Mouse (Mus musculus) heart, postnatal 0 days (tissue): ENCODE measurements around the gene Olfr661. TPM values are rescaled to one million over a fixed set of nuclear protein-coding genes. Genes with fewer than 3 reads are reported as not detected.
A peak's percentile ranks its signal among the peaks of the same experiment; 100 is the strongest.

ENCODE experiments used
- ATAC-seq: fragments of 200-750 bp; cut with Nextera tagmentation; 2 replicates; pipeline ENCODE4 v1.8.0; 2017; ENCODE audit warnings: low read depth, moderate number of reproducible peaks, moderate library complexity; ENCODE audit not compliant: insufficient read depth
- DNase-seq: peaks from one replicate; pipeline ENCODE4 v3.0.0-alpha.2; 2016; ENCODE audit warnings: low spot score
- H3K27ac ChIP-seq: fragments of 300-500 bp; sonication (generic); 2 replicates; pipeline ENCODE4 v1.5.1; 2014; ENCODE audit warnings: low read depth, mild to moderate bottlenecking
- H3K27me3 ChIP-seq: fragments of 300-500 bp; sonication (generic); 2 replicates; pipeline ENCODE4 v1.6.1; 2014; ENCODE audit warnings: low read length, mixed read lengths; ENCODE audit not compliant: control insufficient read depth, insufficient read depth
- H3K36me3 ChIP-seq: fragments of 300-500 bp; sonication (generic); replicated peaks from 2 replicates; pipeline ENCODE4 v1.6.1; 2014; ENCODE audit warnings: low read length, mixed read lengths; ENCODE audit not compliant: control insufficient read depth, insufficient read depth
- H3K4me1 ChIP-seq: fragments of 300-500 bp; sonication (generic); 2 replicates; pipeline ENCODE4 v1.6.1; 2014; ENCODE audit warnings: antibody characterized with exemption; ENCODE audit not compliant: control insufficient read depth, insufficient read depth
- H3K4me2 ChIP-seq: fragments of 300-500 bp; sonication (generic); 2 replicates; pipeline ENCODE4 v1.6.1; 2014; ENCODE audit warnings: low read depth, mild to moderate bottlenecking, low read length, moderate library complexity
- H3K4me3 ChIP-seq: fragments of 300-500 bp; sonication (generic); 2 replicates; pipeline ENCODE4 v1.5.1; 2014; ENCODE audit warnings: low read depth, low read length
- H3K9ac ChIP-seq: fragments of 300-500 bp; sonication (generic); replicated peaks from 2 replicates; pipeline ENCODE4 v1.6.1; 2014; ENCODE audit warnings: low read depth, low read length, mixed read lengths
- H3K9me3 ChIP-seq: fragments of 300-500 bp; sonication (generic); replicated peaks from 2 replicates; pipeline ENCODE4 v1.6.1; 2016; ENCODE audit warnings: low read length; ENCODE audit not compliant: control insufficient read depth
- CTCF ChIP-seq: IDR thresholded peaks from 2 replicates; pipeline ENCODE4 v1.5.1; 2016; ENCODE audit warnings: antibody characterized with exemption, control low read depth, low read depth
- EP300 ChIP-seq: IDR thresholded peaks from 2 replicates; pipeline ENCODE4 v1.6.1; 2016; ENCODE audit warnings: antibody characterized with exemption, low read depth
- WGBS: fragments of 180-500 bp; shearing (Covaris S2); extraction: QIAGEN DNeasy Blood & Tissue Kit; methylation state at CpG from one replicate; pipeline ENCODE4 v1.1.7; 2014; 5-methylcytosine and 5-hydroxymethylcytosine counted together
- polyA plus RNA-seq: library from polyadenylated mRNA; unstranded; fragments of >200 nt; fragmentation: Nextera tagmentation; extraction: Ambion mirVana; gene quantifications from 2 replicates; pipeline ENCODE4 v1.2.1, GENCODE M21; 2015
- total RNA-seq: library from RNA; depleted of rRNA; stranded (reverse); fragments of >200 nt; gene quantifications from 2 replicates; pipeline ENCODE4 v1.2.3, GENCODE M21; 2014; ENCODE audit warnings: low replicate concordance; rRNA removed

Gene Olfr661
- total RNA-seq: not detected in 2 replicates
- polyA plus RNA-seq: not detected in 2 replicates

DNA sequence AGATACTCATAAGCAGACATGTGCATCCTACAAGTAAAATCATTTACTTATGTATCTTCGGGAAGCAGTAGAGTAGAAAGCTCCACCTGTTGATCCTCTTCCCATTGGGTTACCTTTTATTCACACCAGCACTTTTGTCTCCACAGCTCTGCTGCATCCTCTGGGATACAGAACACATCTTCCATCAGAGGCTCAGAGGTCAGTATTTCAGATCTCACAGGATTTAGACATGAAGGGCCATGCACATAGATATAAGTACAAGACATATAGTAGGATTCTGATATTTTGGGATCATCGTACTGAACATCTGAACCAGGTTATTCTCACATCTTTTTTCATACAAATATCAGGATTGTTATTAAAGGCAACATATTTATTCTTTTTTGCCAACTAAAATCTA lies at the start of gene Olfr661:
Olfr661 (plus strand) TSS at position 301 of the 400 bp plus-strand sequence.
- Histone ChIP-seq H3K4me1 (no peaks in the 10 kb centered on the region), H3K4me3 (no peak within 1 kb of the TSS), H3K27ac (no peak within 1 kb of the TSS), H3K9ac (no peak within 1 kb of the TSS), H3K9me3 (no peaks in the 10 kb centered on the region), H3K4me2 (no peak within 1 kb of the TSS), H3K27me3 (no peaks in the 10 kb centered on the region), H3K36me3 (no peaks in the 10 kb centered on the region)
- TF ChIP-seq CTCF: no peak
- WGBS: 73% methylated on average over 2 of the region's 2 CpGs
- no peak for DNase-seq
- no peak for ATAC-seq

DNA sequence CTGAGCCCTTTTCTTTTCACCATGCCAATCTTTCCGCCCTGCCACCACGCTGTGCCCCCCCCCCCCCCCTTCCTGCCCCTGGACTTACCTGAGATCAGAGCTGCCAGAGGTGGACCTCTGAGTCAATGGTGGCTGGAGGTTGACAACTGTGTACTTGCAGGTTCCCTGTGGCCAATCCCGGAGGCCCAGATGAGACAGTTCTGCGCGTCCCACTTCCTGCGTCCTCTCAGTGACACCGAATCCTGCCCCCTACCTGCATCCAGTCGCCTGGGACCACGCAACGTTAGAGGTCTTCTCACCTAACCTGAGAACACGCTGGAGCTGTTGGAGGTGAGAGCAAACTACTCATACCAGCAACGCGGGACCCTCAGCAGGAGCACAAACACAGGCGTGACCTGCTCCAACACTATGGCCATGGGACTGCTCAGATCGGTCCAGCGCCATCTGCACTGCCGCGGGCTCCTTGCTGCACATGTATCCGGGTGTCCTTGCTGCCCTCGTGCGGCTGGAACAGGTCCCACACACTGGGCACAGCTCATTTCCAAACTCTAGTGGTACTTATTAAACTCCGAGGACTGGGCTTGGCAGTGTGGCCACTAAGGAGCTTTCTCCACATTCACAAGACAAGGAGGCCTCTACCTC lies 39.3 kb upstream of the Olfr661 start, which contains the start of gene Olfr658:
Olfr658 (minus strand) TSS at position 465 of the 642 bp plus-strand sequence.
- Histone ChIP-seq H3K27me3 (no peaks in the 10 kb centered on the region), H3K27ac (no peak within 1 kb of the TSS), H3K4me2 (no peak within 1 kb of the TSS), H3K4me3 (no peak within 1 kb of the TSS), H3K36me3 (no peaks in the 10 kb centered on the region), H3K9me3 (no peaks in the 10 kb centered on the region), H3K9ac (no peak within 1 kb of the TSS), H3K4me1 (no peaks in the 10 kb centered on the region)
- ATAC-seq (no peak), DNase-seq (no peak)
- TF ChIP-seq CTCF (peak; percentile 48), EP300 (no peak)
- 27% methylated on average over 21 of the region's 22 CpGs for WGBS

DNA sequence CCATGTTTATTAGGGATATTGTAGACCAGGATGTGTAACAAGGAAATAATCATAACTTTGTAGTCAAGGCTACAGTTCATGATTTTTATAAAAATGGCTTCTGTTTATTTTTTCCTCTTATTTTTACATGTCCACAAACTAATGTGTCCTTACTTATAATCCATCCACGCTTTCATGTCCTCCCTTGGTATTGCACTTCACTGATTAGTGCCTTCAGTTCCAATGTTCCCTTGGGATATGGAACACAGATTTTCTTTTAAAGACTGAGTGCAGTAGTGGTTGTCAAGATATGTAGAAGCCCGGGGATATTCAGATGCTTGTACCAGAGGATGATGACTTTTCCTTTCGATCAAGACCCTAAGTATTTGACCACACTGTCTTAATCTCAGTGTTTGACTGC lies 19.8 kb upstream of the Olfr661 start, which contains the start of gene Olfr659:
Olfr659 (plus strand) TSS at position 301 of the 400 bp plus-strand sequence.
- H3K36me3 ChIP-seq: no peaks in the 10 kb centered on the region
- H3K27ac ChIP-seq: no peak within 1 kb of the TSS
- no peaks in the 10 kb centered on the region for H3K27me3 ChIP-seq
- no peaks in the 10 kb centered on the region for H3K4me1 ChIP-seq
- 63% methylated on average over 3 of the region's 3 CpGs for WGBS
- DNase-seq: no peak
- H3K9ac ChIP-seq: no peak within 1 kb of the TSS
- ATAC-seq: no peak
- H3K9me3 ChIP-seq: 0 out of 2 replicates have a peak, but pooled peaks cover 3% of the 10 kb centered on the region
- H3K4me3 ChIP-seq: no peak within 1 kb of the TSS
- no peak within 1 kb of the TSS for H3K4me2 ChIP-seq
- TF ChIP-seq CTCF (no peak), EP300 (no peak)

Other genes starting within 250 kb of the Olfr661 start
- gene Trim30a, start 221.3 kb upstream of the Olfr661 start, total RNA-seq: 8.0 and 8.9 TPM in 2 replicates
- gene Trim30a, start 221.3 kb upstream of the Olfr661 start, polyA plus RNA-seq: 1.5 and 1.7 TPM in 2 replicates
- gene Trim30d, start 178.7 kb upstream of the Olfr661 start, total RNA-seq: 0.46 and 1.5 TPM in 2 replicates
- gene Trim30d, start 178.7 kb upstream of the Olfr661 start, polyA plus RNA-seq: 0.46 and 0.48 TPM in 2 replicates
- not detected in 2 replicates for gene Olfr651, start 136.4 kb upstream of the Olfr661 start, total RNA-seq
- not detected in 2 replicates for gene Olfr651, start 136.4 kb upstream of the Olfr661 start, polyA plus RNA-seq
- gene Olfr652, start 125.6 kb upstream of the Olfr661 start, total RNA-seq: not detected in 2 replicates
- gene Olfr652, start 125.6 kb upstream of the Olfr661 start, polyA plus RNA-seq: not detected in 2 replicates
- gene Olfr653, start 109.2 kb upstream of the Olfr661 start, total RNA-seq: not detected in 2 replicates
- not detected in 2 replicates for gene Olfr653, start 109.2 kb upstream of the Olfr661 start, polyA plus RNA-seq
- not detected in 2 replicates for gene Olfr654, start 99.5 kb upstream of the Olfr661 start, total RNA-seq
- not detected in 2 replicates for gene Olfr654, start 99.5 kb upstream of the Olfr661 start, polyA plus RNA-seq
- not detected in 2 replicates for gene Olfr655, start 84.7 kb upstream of the Olfr661 start, total RNA-seq
- not detected in 2 replicates for gene Olfr655, start 84.7 kb upstream of the Olfr661 start, polyA plus RNA-seq
- gene Olfr656, start 72.5 kb upstream of the Olfr661 start, total RNA-seq: not detected in 2 replicates
- gene Olfr656, start 72.5 kb upstream of the Olfr661 start, polyA plus RNA-seq: not detected in 2 replicates
- not detected in 2 replicates for gene Olfr657, start 61.7 kb upstream of the Olfr661 start, total RNA-seq
- not detected in 2 replicates for gene Olfr657, start 61.7 kb upstream of the Olfr661 start, polyA plus RNA-seq
- gene Olfr658, start 39.2 kb upstream of the Olfr661 start, total RNA-seq: not detected in 2 replicates
- gene Olfr658, start 39.2 kb upstream of the Olfr661 start, polyA plus RNA-seq: not detected in 2 replicates
- gene Olfr659, start 19.7 kb upstream of the Olfr661 start, total RNA-seq: not detected in 2 replicates
- gene Olfr659, start 19.7 kb upstream of the Olfr661 start, polyA plus RNA-seq: not detected in 2 replicates
- gene Usp17le, start 91.0 kb downstream of the Olfr661 start, total RNA-seq: not detected in 2 replicates
- not detected in 2 replicates for gene Usp17le, start 91.0 kb downstream of the Olfr661 start, polyA plus RNA-seq
- gene Usp17lb, start 156.1 kb downstream of the Olfr661 start, total RNA-seq: not detected in 2 replicates
- not detected in 2 replicates for gene Usp17lb, start 156.1 kb downstream of the Olfr661 start, polyA plus RNA-seq
- not detected in 2 replicates for gene Usp17la, start 170.5 kb downstream of the Olfr661 start, total RNA-seq
- not detected in 2 replicates for gene Usp17la, start 170.5 kb downstream of the Olfr661 start, polyA plus RNA-seq
- not detected in 2 replicates for gene Olfr665, start 191.5 kb downstream of the Olfr661 start, total RNA-seq
- gene Olfr665, start 191.5 kb downstream of the Olfr661 start, polyA plus RNA-seq: not detected in 2 replicates
- not detected in 2 replicates for gene Olfr666, start 209.5 kb downstream of the Olfr661 start, total RNA-seq
- gene Olfr666, start 209.5 kb downstream of the Olfr661 start, polyA plus RNA-seq: not detected in 2 replicates
- not detected in 2 replicates for gene Olfr667, start 235.0 kb downstream of the Olfr661 start, total RNA-seq
- not detected in 2 replicates for gene Olfr667, start 235.0 kb downstream of the Olfr661 start, polyA plus RNA-seq
- not detected in 2 replicates for gene Olfr668, start 241.6 kb downstream of the Olfr661 start, total RNA-seq
- not detected in 2 replicates for gene Olfr668, start 241.6 kb downstream of the Olfr661 start, polyA plus RNA-seq
- gene Olfr669, start 247.7 kb downstream of the Olfr661 start, total RNA-seq: not detected in 2 replicates
- not detected in 2 replicates for gene Olfr669, start 247.7 kb downstream of the Olfr661 start, polyA plus RNA-seq